Mouse (Mus musculus): ENCODE measurements around the gene Heatr1.
"Not testable (repeated sequence)": the region's sequence is repeated elsewhere in the genome, so short reads cannot be mapped to it uniquely, and the experiment has no call there.

The Heatr1 gene

GRCm38 (mm10) chr13:12454686-12455390, 60.0 kb downstream of the Heatr1 start:
- DNase-seq: no peak

- DNase-seq: no peak
These were observed 61.9 kb downstream of the Heatr1 start for GRCm38 (mm10) chr13:12456711-12457110.

GRCm38 (mm10) chr13:12460443-12460842, 65.6 kb downstream of the Heatr1 start:
- DNase-seq: no peak

- DNase-seq: peak; percentile 93
These were observed 66.3 kb downstream of the Heatr1 start for GRCm38 (mm10) chr13:12460881-12461729.

- no peak for DNase-seq
These were observed 66.9 kb downstream of the Heatr1 start for GRCm38 (mm10) chr13:12461730-12462119.

GRCm38 (mm10) chr13:12462623-12463022, 67.8 kb downstream of the Heatr1 start:
- DNase-seq: no peak

GRCm38 (mm10) chr13:12464159-12464558, 69.3 kb downstream of the Heatr1 start:
- not testable (repeated sequence) for DNase-seq

- no peak for DNase-seq
These were observed 70.0 kb downstream of the Heatr1 start, which contains the start of gene Lgals8 for GRCm38 (mm10) chr13:12464844-12465243. Lgals8 (minus strand) TSS chr13:12464944.

- DNase-seq: no peak
These were observed 73.7 kb downstream of the Heatr1 start for GRCm38 (mm10) chr13:12468488-12468887.

- DNase-seq: no peak
These were observed 79.0 kb downstream of the Heatr1 start for GRCm38 (mm10) chr13:12473724-12474378.

- DNase-seq: no peak
These were observed 80.4 kb downstream of the Heatr1 start for GRCm38 (mm10) chr13:12475239-12475638.

- no peak for DNase-seq
These were observed 82.1 kb downstream of the Heatr1 start for GRCm38 (mm10) chr13:12476886-12477285.

GRCm38 (mm10) chr13:12478301-12478700, 83.5 kb downstream of the Heatr1 start:
- DNase-seq: no peak

GRCm38 (mm10) chr13:12479802-12480201, 85.0 kb downstream of the Heatr1 start:
- DNase-seq: no peak

GRCm38 (mm10) chr13:12485197-12485596, 90.4 kb downstream of the Heatr1 start:
- DNase-seq: no peak

GRCm38 (mm10) chr13:12485640-12486039, 90.8 kb downstream of the Heatr1 start:
- DNase-seq: no peak

Measured in cerebellum, adult 11-12 months (tissue).